Mouse (Mus musculus): ENCODE measurements at regions not wholly inside any gene's neighbourhood (a gene's known extent, or its start where the extent isn't known, plus 50 kb on each side); places are given as distances from the start of the nearest gene placed in this dataset.

DNA sequence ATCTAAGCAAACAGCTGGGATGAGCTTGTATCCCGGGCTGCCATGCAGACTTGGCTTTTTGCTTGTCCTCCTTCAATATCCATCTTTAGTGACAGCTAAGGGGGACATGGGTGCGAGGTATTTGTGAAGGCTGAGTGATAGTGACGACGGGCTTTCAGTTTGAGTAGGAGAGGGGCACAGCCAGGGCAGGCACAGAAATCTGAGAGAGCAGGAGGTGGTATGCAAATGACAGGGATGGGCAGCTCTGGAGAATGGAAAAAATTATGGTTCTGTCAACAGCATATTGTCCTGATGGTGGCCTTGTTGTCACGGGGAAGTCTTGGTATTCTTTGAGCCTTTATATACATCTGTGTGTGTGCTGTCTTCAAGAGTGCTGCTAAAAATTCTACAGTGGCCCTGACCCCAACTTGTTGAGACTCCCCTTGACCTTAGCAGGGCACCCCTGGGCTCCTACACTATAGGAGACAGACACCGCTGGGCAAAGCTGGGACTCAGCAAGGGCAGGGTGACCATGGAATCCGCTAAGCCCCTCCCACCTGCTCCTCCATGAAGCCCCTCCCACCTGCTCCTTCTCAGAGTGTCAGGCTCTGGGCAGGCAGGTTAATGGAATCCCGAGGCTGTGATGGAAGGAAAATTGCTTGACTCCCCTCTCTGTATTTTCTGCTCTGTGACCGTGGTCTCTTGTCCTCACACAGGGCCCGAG lies 156.1 kb downstream of the Matn1 start:
- DNase-seq (ENCODE audit: low spot score): no peak

DNA sequence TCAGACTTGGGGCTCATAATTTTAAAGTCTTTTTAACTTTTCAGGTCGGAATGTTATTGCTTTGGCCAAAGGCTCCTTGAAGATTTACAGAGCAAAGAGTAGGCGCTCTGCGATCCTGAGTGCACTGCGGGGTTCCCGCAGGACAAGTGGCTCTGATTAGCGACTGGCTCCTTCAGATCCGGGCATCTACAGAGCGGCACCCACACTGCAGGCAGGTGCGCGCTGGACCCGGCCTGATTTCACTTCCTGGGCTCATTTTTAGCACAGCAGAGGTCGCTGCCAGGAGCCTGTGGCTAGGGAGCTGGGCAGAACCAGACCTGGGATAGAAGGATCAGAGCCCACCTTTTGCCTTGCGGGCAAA lies 156.6 kb downstream of the Matn1 start:
- no peak for DNase-seq (ENCODE audit: low spot score)

DNA sequence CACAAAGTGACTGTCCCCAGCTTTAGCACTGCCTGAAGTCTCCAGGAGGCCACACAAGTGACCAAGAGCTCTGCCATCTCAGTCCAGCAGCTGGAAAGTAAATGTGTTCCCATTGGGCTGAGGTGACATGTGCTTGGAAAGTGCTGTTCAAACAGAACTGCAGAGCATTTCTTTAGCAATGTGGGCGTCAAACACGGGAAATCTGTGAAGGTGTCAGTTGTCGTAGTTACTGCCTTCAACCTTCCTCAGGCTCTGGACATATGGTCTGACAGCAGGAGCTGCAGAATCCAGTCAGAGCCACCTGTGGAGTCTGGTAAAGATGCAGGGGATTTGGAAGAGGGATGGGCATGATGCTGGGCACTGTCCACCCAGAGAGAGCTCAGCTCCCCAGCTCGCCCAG lies 158.0 kb downstream of the Matn1 start:
- no peak for DNase-seq (ENCODE audit: low spot score)

DNA sequence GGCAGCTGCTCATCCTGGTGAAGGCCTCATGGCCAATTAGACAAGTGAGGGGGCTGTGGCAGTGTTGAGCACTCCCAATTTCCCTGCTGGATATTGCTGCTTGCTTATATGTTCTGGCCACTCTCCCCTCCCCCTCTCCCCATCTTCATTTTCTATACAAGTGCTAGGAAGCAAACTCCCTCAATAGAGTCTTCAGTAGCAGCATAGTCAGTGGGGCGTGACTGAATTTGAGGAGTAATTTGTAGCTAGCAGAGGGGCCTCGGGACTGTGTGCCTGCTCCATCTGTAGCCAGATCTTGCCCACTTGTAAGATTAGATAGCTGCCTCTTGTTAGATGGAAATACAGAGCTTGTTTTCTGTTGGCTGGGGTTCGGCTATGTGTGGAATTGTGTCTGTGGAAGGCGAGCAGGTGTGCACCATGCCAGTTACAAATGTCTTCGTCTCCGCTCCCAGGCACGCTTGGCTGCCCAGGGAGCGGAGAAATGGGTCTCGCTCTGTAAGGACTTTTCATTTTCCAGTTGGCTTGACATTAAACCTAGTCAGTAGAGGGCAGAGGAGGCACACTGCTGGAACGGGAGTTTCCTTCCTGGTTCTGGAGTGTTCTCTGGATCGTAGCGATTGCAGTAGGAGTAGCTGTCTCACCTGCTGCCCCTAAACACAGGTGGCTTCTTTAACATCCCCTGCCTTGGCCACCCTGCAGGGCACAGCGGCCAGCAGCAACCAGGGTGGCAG lies 163.1 kb downstream of the Matn1 start:
- no peak for DNase-seq (ENCODE audit: low spot score)

DNA sequence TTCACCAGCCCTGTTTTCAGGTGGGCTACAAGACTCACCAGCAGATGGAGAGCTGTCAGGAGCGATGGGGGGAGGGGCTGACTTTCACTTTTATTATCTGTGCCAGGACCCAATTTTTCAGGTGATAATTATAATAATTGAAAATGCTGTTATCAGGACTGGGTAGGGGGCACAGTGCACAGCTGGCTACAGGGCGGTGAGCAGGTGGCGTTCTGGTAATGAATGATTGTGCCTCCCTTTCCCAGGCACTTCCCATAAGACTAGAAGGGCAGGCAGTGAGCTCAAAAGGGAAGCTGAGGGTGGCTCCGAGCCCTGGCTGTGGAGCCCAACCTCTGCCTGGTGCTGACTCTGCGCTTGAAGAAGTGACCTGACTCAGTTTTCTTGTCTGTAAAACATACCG lies 168.4 kb downstream of the Matn1 start:
- no peak for DNase-seq (ENCODE audit: low spot score)

DNA sequence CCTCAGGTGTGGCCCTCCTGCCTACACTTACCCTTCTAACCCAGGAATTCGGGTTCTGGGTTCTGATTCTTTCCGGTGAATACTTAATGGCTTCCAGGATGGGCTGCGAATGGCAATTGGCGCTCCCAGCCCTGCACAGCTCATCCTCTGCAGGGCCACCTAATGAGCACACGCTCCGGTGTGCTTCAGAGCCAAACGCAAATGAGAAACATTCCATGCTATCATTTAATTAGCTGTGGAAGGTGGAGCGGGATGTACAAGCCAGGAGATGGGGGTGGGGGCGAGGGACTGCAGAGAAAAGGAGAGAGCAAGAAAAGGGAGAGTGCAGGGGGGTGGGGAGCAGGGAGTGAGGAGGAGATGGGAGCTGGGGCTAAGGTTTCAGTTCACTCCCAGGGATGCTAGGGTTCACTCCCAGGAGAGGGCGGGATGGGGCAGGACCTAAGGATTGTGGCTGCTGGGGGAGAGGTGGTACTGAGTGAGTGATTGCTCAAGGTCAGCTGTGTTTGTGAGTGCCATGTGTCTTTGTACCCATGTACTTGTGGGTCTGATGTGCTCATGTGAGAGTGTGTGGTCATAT lies 169.6 kb downstream of the Matn1 start:
- no peak for DNase-seq (ENCODE audit: low spot score)

DNA sequence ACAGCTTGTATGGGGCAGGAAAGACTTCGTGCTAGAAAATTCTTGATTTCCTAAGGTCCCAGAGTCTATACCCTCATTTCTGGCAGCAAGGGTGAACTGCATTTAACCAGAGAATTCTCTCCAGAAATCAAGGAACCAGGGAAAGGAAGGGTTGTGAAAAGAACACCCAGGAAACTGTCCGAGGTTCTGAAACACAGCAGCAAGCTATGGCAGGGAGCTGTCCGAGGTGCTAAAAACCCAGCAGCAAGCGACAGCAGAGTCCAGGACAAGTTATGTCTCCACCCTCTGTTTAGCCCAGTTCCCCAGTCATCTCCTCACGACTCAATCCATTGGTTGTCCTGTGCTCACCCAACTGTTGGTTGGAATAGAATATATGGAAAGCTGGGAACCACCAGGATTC lies 171.1 kb downstream of the Matn1 start:
- no peak for DNase-seq (ENCODE audit: low spot score)

DNA sequence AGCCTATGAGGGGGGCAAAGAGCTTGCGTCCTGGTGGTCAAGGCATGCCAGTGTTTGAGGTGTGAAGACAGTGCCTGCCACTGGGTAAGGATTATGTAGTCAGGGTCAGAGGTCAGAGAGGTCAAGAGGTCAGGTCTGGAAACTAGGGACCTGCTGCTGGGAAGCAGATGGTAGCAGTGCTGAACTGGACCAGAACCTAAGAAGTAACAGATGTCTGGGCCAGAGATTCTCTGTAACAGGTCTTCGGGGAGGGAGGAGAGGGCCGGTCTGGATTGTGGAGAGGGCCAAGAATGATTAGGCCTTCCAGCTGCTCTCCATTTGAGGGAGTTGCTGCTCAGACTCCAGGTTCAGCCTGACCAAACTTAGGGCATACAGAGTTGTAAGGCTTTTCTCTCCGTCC lies 174.4 kb downstream of the Matn1 start:
- DNase-seq (ENCODE audit: low spot score): no peak

DNA sequence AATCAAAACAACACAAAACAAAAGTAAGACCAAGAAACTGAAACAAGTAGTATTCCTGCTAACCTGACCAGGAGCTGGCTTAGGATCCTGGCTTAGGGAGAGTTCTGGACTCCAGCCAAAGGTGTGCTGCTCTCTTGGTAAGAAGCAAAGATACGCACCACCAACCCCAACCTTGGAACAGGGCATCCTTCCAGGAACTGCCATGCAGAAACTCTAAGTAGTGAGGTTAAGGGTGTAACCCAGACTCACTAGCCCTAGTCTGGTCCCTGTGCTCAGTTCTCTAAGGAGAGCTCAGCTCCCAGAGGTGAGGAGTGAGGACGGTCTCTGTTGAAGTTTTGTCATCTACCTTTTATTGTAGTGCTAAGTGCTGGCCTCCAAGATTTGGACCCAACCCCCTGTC lies 175.4 kb downstream of the Matn1 start:
- DNase-seq (ENCODE audit: low spot score): no peak

DNA sequence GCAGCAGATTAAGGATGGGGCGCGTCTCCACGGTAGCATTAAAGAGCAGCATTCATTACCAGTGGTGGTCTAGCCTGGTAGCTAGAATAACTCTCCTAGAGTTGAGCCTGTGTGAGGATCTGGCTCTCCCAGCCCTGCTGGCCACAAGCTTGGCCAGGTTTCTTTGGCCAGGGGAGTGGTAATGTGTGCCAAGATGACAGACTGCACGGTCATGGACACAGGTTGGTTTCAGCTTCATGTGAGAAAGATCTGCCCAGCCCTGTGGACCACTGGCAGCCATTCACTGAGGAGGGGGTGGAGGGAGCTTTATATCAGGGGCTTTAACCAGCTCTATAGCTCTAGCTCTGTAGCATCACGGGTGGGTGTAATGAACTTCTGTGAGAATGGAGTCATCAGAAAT lies 176.5 kb downstream of the Matn1 start:
- DNase-seq (ENCODE audit: low spot score): no peak

DNA sequence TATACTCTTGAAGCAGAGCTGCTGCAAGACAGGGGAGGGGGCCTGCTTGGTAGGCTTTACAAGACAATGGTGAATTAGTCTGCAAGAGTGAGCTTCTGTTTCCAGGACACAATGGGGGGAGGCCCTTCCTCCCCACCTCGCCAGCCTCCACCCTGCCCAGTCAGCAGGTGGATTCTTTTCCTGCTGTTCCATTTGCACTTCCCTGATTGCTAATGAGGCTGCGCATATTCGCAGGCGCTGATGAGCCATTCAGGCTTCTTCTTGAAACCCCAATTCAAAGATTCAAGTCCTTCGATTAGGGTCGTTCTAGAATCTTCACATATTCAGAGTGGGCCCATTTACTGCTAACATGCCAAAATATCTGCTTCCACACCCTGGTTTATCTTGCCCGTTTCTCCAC lies 181.8 kb downstream of the Matn1 start:
- DNase-seq (ENCODE audit: low spot score): no peak

DNA sequence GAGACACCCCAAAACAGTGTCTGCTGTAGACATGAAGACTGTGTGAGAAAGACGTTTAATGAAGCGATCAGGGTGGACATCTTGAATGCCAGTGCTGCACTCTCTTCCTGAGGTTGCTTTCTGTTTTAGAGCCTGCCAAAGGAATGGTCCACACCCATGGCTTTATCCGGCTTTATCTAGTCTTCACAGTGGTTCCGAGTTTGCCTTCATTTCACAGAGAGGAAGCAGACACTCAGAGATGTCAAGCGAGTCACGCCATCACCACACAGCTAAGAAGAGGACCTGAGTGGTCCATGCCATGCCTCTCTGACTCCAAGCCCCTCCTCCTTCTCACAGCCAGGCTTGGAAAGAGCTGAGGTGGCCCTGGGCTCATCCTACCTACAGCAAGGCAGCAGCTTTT lies 182.7 kb downstream of the Matn1 start:
- DNase-seq (ENCODE audit: low spot score): no peak

DNA sequence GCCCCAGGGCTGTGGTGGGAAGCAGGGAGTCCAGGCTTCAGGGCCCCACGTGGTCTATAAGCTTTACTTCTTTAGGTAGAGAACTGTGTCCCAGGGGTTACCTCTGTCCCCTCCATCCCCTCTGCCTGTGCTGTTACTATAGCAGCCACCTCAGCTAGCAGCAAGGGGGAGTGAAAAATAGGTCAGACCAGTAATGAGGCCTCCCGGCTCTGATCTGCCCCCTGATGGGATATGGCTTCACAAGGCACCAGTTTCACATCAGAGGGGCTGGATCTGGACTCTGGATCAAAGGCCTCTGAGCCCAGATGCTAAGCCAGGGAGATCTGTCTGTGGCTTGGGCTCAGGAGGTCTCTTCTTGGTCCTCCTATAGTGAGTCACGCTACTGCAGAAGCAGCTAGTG lies 184.5 kb downstream of the Matn1 start:
- no peak for DNase-seq (ENCODE audit: low spot score)

DNA sequence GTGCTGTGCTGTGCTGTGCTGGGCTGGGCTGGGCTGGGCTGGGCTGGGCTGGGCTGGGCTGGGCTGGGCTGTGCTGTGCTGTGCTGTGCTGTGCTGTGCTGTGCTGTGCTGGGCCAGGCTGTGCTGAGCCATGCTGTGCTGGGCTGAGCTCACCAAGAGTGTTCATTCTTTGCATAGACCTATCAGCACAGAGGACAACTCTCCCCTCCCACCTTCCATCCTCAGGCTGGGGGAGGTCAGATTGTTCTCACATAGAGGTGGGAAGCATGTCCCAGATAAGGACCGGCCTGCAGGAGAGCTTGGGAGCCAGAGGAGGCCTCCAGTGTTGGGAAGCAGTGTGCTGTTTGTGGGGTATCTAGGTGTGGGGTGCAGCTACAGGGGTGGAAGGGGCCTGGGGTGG lies 188.0 kb downstream of the Matn1 start:
- DNase-seq (ENCODE audit: low spot score): no peak

DNA sequence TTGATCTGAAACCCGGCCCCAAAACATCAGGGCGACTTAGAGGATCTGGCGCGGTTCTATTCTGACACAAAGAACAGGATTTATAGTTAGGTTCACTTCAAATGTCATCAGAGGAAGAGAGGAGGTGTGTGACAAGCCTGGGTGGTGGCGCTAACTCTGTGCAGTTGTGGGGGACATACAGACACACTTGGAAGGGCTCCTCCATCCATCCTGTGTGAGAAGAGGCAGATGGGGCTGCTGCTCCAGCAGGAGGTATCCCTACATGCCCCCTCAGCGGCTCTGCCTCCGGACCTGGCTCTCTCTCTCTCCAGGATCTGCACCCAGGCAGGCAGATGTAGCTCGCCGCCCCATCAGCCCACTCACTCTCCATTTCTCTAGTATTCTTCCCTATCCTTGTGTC lies 188.6 kb downstream of the Matn1 start:
- no peak for DNase-seq (ENCODE audit: low spot score)

DNA sequence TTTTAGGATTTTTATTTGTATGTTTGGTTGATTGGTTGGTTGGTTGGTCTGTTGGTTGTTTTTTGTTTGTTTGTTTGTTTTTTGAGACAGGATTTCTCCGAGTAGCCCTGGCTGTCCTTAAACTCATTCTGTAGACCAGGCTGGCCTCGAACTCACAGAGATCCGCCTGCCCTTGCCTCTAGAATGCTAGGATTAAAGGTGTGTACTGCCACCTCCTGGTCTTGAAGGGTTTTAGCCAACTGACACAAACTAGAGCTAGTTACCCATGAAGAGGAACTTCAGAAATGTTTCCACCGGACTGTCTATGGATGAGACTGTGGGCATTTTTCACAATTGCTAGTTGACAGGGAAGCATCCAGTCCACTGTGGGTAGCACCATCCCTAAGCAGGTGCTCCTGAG lies 191.7 kb downstream of the Matn1 start:
- DNase-seq (ENCODE audit: low spot score): no peak

DNA sequence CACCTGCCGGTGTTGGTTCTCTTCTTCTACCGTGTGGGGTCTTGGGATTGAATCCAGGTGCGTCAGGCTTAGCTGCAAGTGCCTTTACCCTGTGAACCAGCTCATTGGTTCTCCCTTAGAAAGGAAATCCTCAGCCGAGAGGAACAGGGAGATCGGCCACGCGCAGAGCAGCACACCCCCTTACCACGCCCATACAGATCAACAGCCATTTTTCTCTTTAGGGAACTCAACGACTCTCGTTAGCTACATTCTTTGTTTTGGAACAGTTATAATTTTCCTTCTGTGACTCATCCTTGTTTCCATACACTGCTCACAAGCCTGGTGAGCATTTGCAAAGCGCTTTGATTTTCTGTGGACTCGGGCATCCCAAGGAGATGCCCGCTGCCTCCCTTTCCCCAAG lies 194.7 kb downstream of the Matn1 start:
- DNase-seq (ENCODE audit: low spot score): no peak

DNA sequence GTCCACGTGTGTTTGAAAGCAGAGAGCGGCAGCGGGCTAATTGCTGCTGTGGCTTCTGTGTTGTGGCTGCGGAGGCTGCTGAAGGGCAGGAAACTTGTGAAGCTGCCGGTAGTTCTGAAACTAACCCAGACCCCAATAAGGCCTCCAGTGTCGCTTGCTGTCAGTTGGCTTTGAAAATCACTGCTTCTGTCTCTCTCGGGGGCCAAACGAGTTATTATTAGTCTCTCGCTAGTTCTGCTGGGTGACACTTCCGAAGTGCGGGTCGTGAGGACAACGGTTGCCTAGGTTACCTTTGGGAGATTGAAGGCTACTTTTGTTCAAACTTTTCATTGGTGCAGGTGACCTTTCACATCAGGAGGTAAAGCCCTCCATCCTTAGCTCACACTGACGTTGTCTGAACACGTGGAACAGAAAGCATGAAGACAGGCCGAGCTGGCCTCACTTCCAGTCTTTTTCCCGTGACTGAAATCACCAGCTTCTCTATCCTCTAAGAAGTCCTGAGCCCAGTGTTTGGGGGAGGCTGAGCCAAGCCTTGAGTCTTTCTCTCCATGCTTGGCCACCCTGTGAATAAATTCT lies 197.8 kb downstream of the Matn1 start:
- DNase-seq (ENCODE audit: low spot score): no peak

DNA sequence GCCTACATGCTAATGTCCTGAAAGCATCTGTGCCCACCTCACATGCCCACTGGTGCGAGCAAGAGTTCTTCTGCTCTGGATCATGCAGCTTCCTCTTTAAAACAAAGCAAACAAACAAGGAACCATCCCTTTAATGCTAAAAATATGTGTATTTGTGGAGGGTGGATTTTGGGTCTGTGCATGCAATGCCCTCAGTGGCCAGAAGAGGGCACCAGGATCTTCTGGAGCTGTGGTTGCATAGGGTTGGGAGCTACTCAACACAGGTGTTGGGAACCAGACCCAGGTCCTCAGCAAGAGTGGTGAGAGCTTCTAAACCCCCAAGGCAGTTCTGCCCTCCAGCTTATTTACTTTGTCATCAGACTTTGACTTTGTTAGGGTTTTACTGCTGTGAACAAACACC lies 201.3 kb downstream of the Matn1 start:
- no peak for DNase-seq (ENCODE audit: low spot score)

DNA sequence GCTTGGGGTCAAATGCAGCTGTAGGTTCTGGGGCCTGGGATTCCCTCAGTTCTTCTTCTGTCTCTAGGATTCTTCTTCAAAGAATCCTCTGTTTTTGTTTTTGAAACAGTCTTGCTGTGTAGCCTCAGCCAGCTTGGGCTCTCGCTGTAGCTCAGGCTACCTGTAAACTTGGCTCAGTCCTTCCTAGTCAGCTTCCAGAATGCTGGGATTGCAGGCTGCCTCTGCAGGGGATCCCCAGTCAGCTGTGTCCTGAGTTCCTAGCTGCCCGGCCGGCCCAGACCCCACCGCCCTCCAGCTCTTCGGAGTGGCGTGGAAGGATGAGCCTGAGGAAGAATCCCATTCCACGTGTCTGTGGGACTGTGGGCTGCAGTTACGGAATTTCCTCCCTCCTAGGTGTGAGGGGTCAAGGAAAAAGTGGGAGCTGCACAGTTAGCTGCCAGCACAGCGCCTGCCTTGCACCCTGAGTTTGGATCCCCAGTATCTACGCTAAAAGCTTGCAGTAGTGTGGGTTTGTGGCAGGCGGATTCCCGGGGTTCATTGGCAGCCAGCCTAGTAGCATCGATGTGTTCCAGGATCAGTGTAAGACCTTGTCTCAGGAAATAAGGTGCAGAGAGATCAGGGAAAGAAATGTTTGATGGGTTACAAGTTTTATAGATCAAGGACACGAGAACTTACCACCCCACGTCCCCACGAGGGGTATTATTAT lies 204.0 kb downstream of the Matn1 start:
- DNase-seq (ENCODE audit: low spot score): no peak

DNA sequence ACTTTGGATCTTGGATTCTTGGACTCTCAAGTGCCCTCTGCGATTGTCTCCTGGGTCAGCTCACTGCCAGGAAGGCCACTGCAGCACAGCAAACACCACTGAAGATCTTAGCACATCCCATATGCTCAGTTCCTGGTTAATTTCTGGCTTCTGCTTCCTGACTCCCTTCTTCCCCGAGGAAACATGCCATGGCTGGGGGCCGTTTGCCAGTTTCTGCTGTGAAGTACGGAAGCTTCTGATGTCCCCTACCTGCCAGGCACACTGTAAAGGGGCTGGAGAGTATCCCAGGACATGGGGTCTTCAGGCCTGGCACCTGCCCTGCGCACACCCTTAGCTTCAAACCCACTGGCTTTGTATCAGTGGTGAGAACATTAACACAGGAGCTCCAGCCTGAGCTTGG lies 205.3 kb downstream of the Matn1 start:
- DNase-seq (ENCODE audit: low spot score): no peak

DNA sequence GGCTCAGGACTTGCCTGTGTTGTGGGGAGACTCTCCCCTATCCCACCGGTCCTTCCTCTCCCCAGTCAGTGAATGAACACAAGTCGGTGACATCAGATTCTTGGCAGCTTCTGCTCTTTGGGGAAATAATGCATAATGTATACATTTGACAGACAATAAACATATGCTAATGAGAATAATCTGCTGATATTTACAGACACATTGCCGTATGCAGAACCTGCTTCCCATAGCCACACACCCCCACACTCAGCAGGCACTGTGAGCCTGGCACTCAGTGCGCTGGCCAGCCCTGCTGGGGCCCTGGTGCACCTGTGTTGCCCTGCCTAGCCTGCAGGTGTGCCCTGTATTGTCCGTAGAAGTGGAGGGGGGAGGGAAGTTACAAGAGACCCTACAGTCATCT lies 215.5 kb downstream of the Matn1 start:
- no peak for DNase-seq (ENCODE audit: low spot score)

DNA sequence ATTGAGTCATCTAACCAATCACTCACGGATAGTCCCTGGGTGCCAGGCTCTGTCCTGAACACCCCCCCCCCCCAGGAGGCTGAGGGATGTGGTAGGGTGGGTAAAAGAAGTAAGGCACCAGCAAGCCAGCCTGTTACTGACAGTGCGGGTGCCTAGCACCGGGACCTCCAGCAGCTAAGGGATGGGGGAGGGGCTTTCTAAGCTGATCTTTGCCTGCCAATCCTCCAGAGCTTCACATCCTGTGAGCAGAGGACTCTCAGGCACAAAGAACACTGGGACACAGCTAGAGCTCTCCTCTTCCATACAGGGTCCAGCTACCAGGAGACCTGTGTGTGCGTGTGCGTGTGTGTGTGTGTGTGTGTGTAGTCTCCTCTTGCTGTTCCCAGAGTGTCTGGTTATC lies 215.9 kb downstream of the Matn1 start:
- DNase-seq (ENCODE audit: low spot score): no peak
